Mouse (Mus musculus): ENCODE measurements around the gene 4933405L10Rik. TPM values are rescaled to one million over a fixed set of nuclear protein-coding genes. Genes with fewer than 3 reads are reported as not detected.

The 4933405L10Rik gene
- polyA plus RNA-seq (2014; fragmentation: Nextera tagmentation; extraction: Ambion mirVana) = not detected in 2 replicates

DNA sequence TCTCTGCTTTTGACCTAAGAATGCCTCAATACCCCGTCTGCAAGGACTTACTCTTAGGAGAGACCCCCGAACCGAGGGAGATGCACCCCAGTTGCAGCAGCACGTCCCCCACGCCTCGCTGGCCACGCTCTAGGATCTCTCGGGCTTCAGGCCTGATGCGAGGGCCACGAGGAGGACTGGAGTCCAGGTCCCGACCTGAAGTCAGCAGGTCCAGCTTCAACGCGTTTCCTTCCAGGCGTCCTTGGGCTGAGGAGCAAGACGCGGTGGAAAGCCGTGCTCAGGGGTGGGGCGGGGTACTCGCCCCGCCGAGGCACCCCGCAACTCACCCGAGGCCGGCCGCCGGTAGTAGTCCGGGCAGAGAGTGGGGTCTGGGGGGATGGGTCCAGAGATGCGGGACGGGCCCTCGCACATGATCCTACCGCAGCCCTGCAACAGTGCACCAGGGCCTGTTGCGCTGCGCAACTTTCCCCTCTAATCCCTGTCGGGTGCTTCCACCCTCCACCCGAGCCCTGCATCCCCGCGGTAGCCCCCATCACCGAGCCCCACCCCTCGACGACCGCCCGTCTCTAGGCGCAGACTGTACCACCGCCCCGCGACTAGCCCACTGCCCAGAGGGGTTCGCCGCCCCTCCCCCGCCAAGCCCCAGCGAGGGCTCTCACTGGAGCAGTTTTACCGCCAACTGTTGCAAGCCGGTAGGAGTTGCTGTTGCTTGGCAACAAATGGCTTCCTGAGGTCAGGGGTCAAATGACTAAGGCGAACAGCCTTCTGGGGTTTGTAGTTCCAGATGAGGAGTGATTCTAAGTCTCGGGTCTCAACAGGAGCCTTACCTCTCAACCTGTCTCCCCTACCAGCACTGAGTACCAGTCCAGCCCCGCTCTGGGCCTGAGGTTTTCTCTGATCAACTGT, at the start of gene 4933405L10Rik, which contains the start of gene Enkd1:
TSS of gene 4933405L10Rik (plus strand) at position 158 of the 906 bp plus-strand sequence.
TSS of gene Enkd1 (minus strand) at position 713 of the 906 bp plus-strand sequence.
- peak within 1 kb of the TSS; percentile 87 for H3K4me3 ChIP-seq (ENCODE audit: low read depth, low read length)
- peak; percentile 80 for ATAC-seq (ENCODE audit: insufficient number of reproducible peaks, insufficient read depth, low FRiP score, low read depth)
- no peaks in the 10 kb centered on the region for H3K9me3 ChIP-seq (ENCODE audit: control insufficient read depth, low read depth, low read length)
- WGBS = under 1% methylated on average over 55 of the region's 55 CpGs
- no peak within 1 kb of the TSS; the same call in 1 of the 2 replicates for H3K27ac ChIP-seq (ENCODE audit: low read length)
- no peaks in the 10 kb centered on the region for H3K27me3 ChIP-seq (ENCODE audit: control insufficient read depth, insufficient read depth, low read length)
- peaks cover 5% of the 10 kb centered on the region for H3K36me3 ChIP-seq (ENCODE audit: control insufficient read depth, insufficient read depth, low read length)
- peak within 1 kb of the TSS; percentile 57; the same call in 1 of the 2 replicates for H3K9ac ChIP-seq (replicated peaks; ENCODE audit: low read depth, low read length)
- H3K4me1 ChIP-seq (ENCODE audit: control insufficient read depth, insufficient read depth, low read length) = peaks cover 11% of the 10 kb centered on the region; the same call in 1 of the 2 replicates
- peak within 1 kb of the TSS; percentile 94 for H3K4me2 ChIP-seq (replicated peaks; ENCODE audit: low read depth, low read length)

DNA sequence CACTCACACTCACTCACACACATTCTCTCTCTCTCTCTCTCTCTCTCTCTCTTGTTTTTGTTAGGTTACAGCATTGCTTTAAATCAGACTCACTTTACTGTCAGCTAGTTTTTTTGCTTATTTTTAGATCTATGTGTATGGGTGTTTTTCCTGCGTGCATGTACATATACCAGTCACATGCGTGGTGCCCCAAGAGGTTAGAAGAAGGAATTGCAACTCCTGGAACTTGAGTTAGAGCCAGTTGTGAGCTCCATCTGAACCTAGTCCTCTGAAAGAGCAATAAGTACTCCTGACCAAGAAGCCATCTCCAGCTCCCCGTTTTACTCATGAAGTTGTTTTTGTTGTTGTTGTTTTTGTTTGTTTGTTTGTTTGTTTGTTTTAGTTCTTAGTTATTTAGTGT, 46.3 kb upstream of the 4933405L10Rik start:
- H3K4me3 ChIP-seq (ENCODE audit: low read depth, low read length) = no peak overlapping the region
- H3K36me3 ChIP-seq (ENCODE audit: control insufficient read depth, insufficient read depth, low read length) = peaks cover 25% of the 10 kb centered on the region
- no peaks in the 10 kb centered on the region for H3K4me1 ChIP-seq (ENCODE audit: control insufficient read depth, insufficient read depth, low read length)
- H3K27ac ChIP-seq (ENCODE audit: low read length) = no peak overlapping the region
- 77% methylated on average over 3 of the region's 3 CpGs for WGBS
- no peak overlapping the region for H3K9ac ChIP-seq (replicated peaks; ENCODE audit: low read depth, low read length)
- no peaks in the 10 kb centered on the region for H3K9me3 ChIP-seq (ENCODE audit: control insufficient read depth, low read depth, low read length)
- no peaks in the 10 kb centered on the region for H3K27me3 ChIP-seq (ENCODE audit: control insufficient read depth, insufficient read depth, low read length)
- ATAC-seq (ENCODE audit: insufficient number of reproducible peaks, insufficient read depth, low FRiP score, low read depth) = no peak
- H3K4me2 ChIP-seq (replicated peaks; ENCODE audit: low read depth, low read length) = no peak overlapping the region

DNA sequence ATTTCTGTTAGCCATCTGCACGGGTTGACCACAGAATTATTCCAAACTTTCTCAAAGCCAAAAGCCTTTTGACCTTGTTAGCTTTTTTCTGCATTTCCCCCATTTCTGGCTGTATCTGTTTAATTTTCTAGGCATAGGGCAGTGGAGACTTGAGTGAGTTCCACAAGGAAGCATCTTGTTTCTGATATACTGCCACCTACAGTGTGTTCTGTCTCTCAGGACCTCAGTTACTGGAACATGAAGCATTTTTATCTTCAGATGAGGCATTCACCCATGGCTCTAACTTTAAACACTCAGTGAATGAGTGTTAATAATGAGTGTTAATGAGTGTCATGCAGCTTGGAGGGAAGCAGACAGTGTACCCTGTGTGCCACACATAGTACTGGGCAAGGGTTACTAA, 29.6 kb upstream of the 4933405L10Rik start:
- Histone ChIP-seq H3K4me2 (replicated peaks; ENCODE audit: low read depth, low read length) (no peak overlapping the region), H3K27me3 (ENCODE audit: control insufficient read depth, insufficient read depth, low read length) (no peaks in the 10 kb centered on the region), H3K9me3 (ENCODE audit: control insufficient read depth, low read depth, low read length) (no peaks in the 10 kb centered on the region), H3K27ac (ENCODE audit: low read length) (no peak overlapping the region), H3K4me1 (ENCODE audit: control insufficient read depth, insufficient read depth, low read length) (no peaks in the 10 kb centered on the region), H3K9ac (replicated peaks; ENCODE audit: low read depth, low read length) (no peak overlapping the region), H3K36me3 (ENCODE audit: control insufficient read depth, insufficient read depth, low read length) (peaks cover 79% of the 10 kb centered on the region), H3K4me3 (ENCODE audit: low read depth, low read length) (no peak overlapping the region)
- no peak for ATAC-seq (ENCODE audit: insufficient number of reproducible peaks, insufficient read depth, low FRiP score, low read depth)
- WGBS = 74% methylated on average over 1 of the region's 1 CpGs

DNA sequence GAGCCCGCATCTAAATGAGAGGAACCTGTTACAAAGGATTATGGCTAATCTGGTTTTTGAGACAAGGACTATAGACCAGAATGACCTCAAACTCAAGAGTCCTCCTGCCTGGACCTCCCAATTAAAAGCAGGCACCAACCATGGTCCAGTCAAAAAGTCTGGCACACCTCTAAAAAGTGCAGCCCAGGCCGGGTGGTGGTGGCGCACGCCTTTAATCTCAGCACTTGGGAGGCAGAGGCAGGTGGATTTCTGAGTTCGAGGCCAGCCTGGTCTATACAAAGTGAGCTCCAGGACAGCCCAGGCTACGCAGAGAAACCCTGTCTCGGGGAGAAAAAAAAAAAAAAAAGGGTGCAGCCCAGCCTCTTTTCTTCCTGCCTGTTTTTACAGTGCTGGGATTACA, 22.1 kb upstream of the 4933405L10Rik start:
- Histone ChIP-seq H3K9me3 (ENCODE audit: control insufficient read depth, low read depth, low read length) (no peaks in the 10 kb centered on the region), H3K4me3 (ENCODE audit: low read depth, low read length) (no peak overlapping the region), H3K4me1 (ENCODE audit: control insufficient read depth, insufficient read depth, low read length) (no peaks in the 10 kb centered on the region; the same call in 1 of the 2 replicates), H3K36me3 (ENCODE audit: control insufficient read depth, insufficient read depth, low read length) (peaks cover 38% of the 10 kb centered on the region), H3K27me3 (ENCODE audit: control insufficient read depth, insufficient read depth, low read length) (no peaks in the 10 kb centered on the region), H3K4me2 (replicated peaks; ENCODE audit: low read depth, low read length) (no peak overlapping the region), H3K27ac (ENCODE audit: low read length) (no peak overlapping the region), H3K9ac (replicated peaks; ENCODE audit: low read depth, low read length) (no peak overlapping the region)
- no peak for ATAC-seq (ENCODE audit: insufficient number of reproducible peaks, insufficient read depth, low FRiP score, low read depth)
- WGBS = 72% methylated on average over 7 of the region's 7 CpGs

DNA sequence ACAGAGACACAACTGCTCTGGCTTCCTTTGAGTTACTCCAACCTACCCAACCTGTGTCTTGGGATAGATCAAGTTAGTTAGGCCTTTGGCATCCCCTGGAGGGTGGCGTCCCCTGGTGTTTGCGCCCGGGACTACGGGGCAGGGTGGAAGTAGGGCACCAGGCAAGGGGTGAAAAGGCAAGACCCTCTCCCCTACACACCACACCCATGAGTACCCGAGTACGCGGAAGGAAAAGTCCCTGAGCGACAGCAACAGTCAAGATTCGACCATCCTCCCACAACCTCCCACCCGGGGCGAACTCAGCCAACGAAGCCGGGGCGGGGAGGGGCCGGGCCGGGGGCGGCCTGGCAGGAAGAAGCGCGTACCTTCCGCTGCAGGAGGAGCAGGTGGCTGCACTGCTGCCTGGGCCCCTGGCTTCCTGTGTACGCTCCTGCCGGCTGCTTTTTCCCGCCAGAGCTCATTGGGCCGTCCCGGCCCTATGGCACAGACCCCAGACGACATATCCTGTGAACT, 21.6 kb upstream of the 4933405L10Rik start, which contains the start of gene Carmil2:
TSS of gene Carmil2 (plus strand) at position 479 of the 513 bp plus-strand sequence.
- Histone ChIP-seq H3K4me1 (ENCODE audit: control insufficient read depth, insufficient read depth, low read length) (no peaks in the 10 kb centered on the region; the same call in 1 of the 2 replicates), H3K36me3 (ENCODE audit: control insufficient read depth, insufficient read depth, low read length) (peaks cover 34% of the 10 kb centered on the region), H3K4me2 (replicated peaks; ENCODE audit: low read depth, low read length) (peak within 1 kb of the TSS; percentile 38), H3K27me3 (ENCODE audit: control insufficient read depth, insufficient read depth, low read length) (no peaks in the 10 kb centered on the region), H3K9me3 (ENCODE audit: control insufficient read depth, low read depth, low read length) (no peaks in the 10 kb centered on the region), H3K27ac (ENCODE audit: low read length) (no peak within 1 kb of the TSS), H3K9ac (replicated peaks; ENCODE audit: low read depth, low read length) (no peak within 1 kb of the TSS; the same call in 1 of the 2 replicates), H3K4me3 (ENCODE audit: low read depth, low read length) (0 out of 2 replicates have a peak within 1 kb of the TSS, but pooled peaks have one; percentile 10)
- 8% methylated on average over 26 of the region's 26 CpGs for WGBS
- no peak for ATAC-seq (ENCODE audit: insufficient number of reproducible peaks, insufficient read depth, low FRiP score, low read depth)

DNA sequence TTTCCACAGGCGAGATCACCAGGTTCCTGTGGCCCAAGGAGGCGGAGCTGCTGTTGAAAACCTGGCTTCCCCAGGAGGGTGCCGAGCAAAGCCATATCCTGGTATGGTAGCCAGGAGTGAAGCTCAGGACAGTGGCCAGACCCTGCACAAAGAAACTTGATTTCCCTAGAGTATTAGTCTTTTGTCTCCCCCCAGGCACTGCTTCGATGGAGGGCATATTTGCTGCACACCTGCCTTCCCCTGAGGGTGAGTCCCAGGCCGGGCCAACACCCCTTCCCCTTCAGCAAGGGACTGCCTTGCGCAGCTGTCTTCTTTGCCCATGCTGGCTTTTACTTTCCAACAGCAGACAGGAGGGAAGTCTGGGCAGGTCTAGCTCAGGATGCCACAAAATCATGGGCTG, 20.9 kb upstream of the 4933405L10Rik start:
- Histone ChIP-seq H3K36me3 (ENCODE audit: control insufficient read depth, insufficient read depth, low read length) (peaks cover 27% of the 10 kb centered on the region), H3K27me3 (ENCODE audit: control insufficient read depth, insufficient read depth, low read length) (no peaks in the 10 kb centered on the region), H3K9me3 (ENCODE audit: control insufficient read depth, low read depth, low read length) (no peaks in the 10 kb centered on the region), H3K4me3 (ENCODE audit: low read depth, low read length) (no peak overlapping the region), H3K4me1 (ENCODE audit: control insufficient read depth, insufficient read depth, low read length) (no peaks in the 10 kb centered on the region; the same call in 1 of the 2 replicates), H3K4me2 (replicated peaks; ENCODE audit: low read depth, low read length) (no peak overlapping the region), H3K9ac (replicated peaks; ENCODE audit: low read depth, low read length) (no peak overlapping the region), H3K27ac (ENCODE audit: low read length) (no peak overlapping the region)
- ATAC-seq (ENCODE audit: insufficient number of reproducible peaks, insufficient read depth, low FRiP score, low read depth) = no peak
- 69% methylated on average over 6 of the region's 6 CpGs for WGBS

DNA sequence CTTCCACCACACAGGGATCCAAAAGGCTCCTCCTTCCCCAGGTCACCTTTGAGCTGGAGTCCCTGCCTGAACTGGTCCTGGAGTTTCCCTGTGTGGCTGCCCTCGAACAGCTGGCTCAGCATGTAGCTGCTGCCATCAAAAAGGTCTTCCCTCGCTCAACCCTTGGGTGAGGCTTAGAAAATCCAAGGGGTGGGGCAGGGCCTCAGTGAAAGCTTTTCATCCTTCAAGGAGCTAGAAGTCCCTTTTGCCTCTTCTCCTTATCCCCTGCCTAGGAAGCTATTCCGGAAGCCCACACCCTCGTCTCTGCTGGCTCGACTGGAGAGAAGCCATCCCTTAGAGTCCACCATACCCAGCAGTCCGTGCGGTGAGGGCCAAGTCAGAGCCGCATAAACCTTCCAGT, 19.9 kb upstream of the 4933405L10Rik start:
- Histone ChIP-seq H3K36me3 (ENCODE audit: control insufficient read depth, insufficient read depth, low read length) (peaks cover 19% of the 10 kb centered on the region), H3K27ac (ENCODE audit: low read length) (no peak overlapping the region), H3K4me2 (replicated peaks; ENCODE audit: low read depth, low read length) (no peak overlapping the region), H3K4me1 (ENCODE audit: control insufficient read depth, insufficient read depth, low read length) (no peaks in the 10 kb centered on the region; the same call in 1 of the 2 replicates), H3K27me3 (ENCODE audit: control insufficient read depth, insufficient read depth, low read length) (no peaks in the 10 kb centered on the region), H3K9me3 (ENCODE audit: control insufficient read depth, low read depth, low read length) (no peaks in the 10 kb centered on the region), H3K9ac (replicated peaks; ENCODE audit: low read depth, low read length) (no peak overlapping the region), H3K4me3 (ENCODE audit: low read depth, low read length) (no peak overlapping the region)
- 64% methylated on average over 8 of the region's 8 CpGs for WGBS
- no peak for ATAC-seq (ENCODE audit: insufficient number of reproducible peaks, insufficient read depth, low FRiP score, low read depth)

DNA sequence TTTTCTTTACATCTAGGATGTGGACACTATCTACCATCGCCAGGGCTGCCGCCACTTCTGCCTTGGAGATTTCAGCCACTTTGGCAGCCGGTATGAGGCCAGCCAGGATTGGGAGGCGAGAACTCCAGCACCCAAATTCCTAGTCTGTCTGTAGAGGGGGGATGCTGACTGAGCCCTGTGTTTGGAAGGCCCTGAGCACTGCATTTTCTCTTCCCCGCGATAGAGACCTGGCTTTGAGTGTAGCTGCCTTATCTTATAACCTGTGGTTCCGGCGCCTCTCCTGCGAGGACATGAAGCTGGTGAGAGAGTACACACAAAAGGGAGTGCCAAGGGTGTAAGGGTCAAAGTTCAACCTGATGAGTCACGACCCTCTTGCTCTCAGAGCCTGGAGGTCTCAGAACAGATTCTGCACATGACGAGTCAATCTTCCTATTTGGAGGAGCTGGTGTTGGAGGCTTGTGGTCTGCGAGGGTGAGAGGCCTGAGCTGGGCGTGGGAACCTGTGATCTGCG, 19.2 kb upstream of the 4933405L10Rik start:
- Histone ChIP-seq H3K27me3 (ENCODE audit: control insufficient read depth, insufficient read depth, low read length) (no peaks in the 10 kb centered on the region), H3K9ac (replicated peaks; ENCODE audit: low read depth, low read length) (no peak overlapping the region), H3K4me1 (ENCODE audit: control insufficient read depth, insufficient read depth, low read length) (no peaks in the 10 kb centered on the region; the same call in 1 of the 2 replicates), H3K4me3 (ENCODE audit: low read depth, low read length) (no peak overlapping the region), H3K36me3 (ENCODE audit: control insufficient read depth, insufficient read depth, low read length) (peaks cover 12% of the 10 kb centered on the region), H3K4me2 (replicated peaks; ENCODE audit: low read depth, low read length) (no peak overlapping the region), H3K9me3 (ENCODE audit: control insufficient read depth, low read depth, low read length) (no peaks in the 10 kb centered on the region), H3K27ac (ENCODE audit: low read length) (no peak overlapping the region)
- 56% methylated on average over 14 of the region's 14 CpGs for WGBS
- no peak for ATAC-seq (ENCODE audit: insufficient number of reproducible peaks, insufficient read depth, low FRiP score, low read depth)

Data from stomach, embryonic 14.5 days (tissue).